Mouse (Mus musculus) left cerebral cortex, adult 9 months (tissue): ENCODE results near the gene Myzap.
"Not testable (repeated sequence)": the region's sequence is repeated elsewhere in the genome, so short reads cannot be mapped to it uniquely, and the experiment has no call there.

Experiments
- DNase-seq, 2 experiments: peaks; one replicate each; pipeline ENCODE4 v3.0.0; 2022; ENCODE audit warnings: low spot score in 2 of 2

Myzap gene

DNA sequence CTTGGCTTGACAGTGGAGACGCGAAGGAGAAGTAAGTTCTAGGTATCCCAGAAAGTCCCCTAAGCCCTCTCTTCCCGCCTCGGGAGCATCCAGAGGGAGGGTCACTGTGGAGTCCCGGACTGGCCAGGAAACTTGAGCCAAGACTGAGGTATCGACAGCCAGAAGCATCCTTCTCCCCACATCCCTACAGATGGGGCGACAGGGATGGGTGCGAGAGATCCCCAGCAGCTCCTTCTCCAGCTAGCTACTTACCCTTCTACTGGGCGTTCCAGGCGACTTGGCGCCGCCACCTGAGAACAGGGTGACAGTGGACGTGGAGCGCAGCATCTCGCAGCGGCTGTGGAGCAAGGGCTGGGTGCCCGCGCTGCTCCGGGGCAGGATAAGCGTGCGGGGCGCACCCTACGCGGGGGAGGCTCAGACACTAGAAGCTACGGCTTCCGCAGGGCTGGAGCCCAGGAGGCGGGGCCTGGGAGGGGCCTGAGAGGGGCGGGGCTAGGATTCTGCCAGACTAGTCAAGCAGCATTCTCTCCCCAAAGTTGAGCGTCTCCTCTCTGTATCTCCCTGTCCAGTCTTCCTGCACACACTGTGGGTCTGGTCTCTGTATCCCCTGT, at the start of gene Myzap:
Myzap (minus strand) TSS at position 423 of the 611 bp plus-strand sequence.
- DNase-seq = peak in 1 of 2 experiments; percentile 55

DNA sequence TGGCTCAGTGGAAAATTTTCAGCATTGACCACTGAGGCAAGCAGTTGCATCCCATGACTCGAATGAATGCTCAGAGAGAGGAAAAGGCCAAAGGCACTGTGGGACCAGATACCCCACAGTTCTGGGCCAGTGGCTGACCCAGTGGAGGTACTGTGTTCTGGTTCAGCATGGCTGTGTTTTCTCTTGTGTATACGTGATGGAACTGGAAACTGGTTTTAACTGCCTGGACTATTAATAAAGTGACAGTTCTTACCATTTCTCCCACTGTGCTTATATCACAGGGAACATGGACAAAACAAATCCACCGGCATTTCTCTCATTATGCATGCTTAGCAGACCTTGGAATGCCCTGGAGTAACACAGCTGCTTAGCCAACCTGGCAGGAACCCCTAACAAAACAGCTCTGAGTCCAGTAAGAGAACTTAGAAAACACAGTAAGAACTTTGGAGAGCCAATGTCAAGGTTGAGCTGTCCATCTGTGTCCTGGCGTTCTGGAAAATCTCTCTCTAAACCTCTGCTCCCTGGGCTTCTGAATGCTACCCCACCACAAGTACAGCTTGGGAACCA, 48.3 kb upstream of the Myzap start:
- no peak for DNase-seq

DNA sequence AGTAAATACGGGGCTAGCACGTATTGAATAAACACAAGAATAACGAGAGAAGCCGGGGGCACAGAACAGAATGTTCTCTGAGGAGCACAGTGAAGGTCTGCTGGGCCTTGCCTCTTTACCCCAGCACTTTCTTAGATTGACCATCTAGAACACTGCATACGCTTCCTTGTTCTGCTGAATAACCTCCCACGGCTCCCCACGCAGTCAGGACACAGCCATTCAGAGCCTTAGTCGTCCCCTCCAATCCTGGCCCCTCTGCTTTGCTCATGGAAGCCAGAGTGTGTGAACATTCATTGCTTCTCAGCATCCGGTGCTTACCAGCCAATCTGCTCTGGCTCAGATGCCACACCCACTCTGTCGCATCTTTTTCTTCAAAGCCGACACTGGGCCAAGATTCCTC, 46.0 kb upstream of the Myzap start:
- DNase-seq = no peak

DNA sequence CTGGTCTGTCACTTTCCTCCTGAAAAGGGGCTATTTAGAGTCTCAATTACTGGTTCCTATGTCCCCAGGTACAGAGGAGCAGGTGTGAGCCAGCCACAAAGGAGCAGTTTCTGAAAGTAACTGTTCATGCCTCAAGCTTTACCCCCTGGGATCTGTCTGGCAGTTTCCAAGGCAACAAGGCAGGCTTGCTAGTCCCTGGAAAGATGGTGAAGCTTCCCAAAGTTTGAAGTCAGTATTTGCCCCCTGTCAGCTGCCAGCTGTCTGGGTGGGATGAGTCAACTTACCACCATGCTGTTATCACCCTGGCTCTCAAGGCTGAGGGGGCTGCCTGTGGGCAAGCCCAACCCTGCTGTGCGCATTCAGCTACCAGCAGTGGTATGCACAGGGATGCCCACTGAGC, 44.7 kb upstream of the Myzap start:
- DNase-seq = no peak

DNA sequence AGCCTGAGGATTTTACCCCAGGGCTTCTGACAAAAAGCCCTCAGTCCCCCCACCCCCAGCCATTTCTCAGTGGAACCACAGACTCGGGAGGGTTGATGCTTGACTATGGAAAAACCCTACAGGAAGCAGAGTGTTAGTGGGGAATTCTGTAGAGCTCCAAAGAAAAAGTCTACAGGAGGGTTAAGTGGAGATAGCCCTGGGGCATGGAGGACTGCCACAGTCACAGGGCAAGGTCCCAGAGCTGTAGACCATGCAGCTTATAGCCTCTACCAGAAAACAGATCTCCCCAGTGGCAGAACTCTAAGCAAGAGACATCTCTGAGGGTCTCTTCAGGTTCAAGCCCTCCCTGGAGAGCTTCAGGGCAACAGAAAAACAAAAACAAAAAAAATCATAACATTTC, 43.5 kb upstream of the Myzap start:
- DNase-seq = no peak

DNA sequence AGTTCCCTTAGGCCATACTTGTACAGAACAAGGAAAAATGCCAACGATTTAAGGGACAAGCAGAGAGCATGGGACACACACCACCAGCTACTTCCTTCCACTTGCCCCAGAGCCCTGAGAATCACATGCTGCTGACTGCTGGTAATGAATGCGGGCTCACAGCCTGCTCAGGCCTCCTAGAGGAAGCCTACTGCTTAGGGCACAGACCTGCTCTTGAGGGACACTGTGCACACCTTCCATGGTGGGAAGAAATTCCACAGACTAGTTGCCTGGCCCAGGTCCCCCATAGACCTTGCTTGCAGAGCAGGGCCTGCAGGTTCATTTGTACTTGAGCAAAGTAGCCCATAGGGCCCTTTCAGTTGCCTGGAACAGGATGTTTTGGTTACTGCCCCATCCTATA, 42.8 kb upstream of the Myzap start:
- DNase-seq = no peak

DNA sequence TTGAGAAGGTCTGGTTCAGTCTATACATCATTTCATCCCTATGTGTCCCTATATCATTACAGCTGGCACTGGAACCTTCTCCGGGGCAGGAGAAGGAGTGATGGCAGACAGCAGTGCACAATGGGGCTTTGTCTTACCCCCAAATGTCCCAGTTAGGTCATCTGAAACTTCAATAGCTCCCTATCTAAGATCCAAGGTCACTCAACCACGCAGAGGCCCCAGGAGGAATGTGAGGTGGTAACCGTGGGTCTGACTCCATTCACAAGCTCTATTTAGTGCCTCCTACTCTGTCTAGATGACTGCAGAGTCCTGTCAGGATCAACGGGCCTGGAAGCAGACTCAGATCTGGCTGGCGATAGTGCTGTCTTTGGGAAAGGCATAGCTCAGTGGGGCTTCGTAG, 36.8 kb upstream of the Myzap start:
- DNase-seq = no peak

DNA sequence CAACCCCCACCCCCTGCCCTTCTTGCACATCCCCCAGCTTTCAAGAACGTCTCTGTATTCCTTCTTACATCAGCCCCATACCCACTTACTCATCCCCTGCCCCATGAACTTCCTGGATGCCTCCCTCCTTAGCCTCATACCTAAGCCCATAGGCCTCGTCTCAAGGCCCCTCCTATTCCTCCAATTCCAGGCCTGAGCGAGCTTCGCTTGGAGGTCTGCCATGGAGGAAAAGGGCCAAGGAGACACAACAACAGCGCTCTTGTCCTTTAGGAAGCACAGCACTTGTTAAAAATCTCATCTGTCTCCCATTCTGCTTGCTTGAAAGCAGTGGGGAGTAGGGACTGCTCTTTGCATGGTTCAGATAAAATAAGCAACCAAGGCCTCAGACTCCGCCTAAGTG, 36.1 kb upstream of the Myzap start:
- peak in 1 of 2 experiments; percentile 12 for DNase-seq

DNA sequence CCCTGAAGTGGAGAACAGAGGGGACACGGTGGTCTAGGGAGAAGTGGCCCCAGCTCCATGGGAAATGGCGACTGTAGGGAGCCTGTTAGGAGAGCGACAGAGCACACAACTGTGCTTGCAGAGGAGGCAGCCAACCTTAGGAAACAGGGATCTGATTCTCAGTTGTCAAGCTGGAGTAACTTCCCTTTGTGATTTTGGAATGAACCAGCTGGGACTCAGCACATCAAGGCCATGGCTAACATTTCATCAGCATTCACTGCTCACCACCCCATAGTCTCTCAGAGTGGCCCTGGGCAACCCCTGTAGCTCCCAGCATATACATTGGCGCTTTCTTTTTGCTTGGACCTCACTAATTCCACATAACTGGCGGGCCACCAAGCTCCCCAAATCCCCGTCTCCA, 33.8 kb upstream of the Myzap start:
- no peak for DNase-seq

DNA sequence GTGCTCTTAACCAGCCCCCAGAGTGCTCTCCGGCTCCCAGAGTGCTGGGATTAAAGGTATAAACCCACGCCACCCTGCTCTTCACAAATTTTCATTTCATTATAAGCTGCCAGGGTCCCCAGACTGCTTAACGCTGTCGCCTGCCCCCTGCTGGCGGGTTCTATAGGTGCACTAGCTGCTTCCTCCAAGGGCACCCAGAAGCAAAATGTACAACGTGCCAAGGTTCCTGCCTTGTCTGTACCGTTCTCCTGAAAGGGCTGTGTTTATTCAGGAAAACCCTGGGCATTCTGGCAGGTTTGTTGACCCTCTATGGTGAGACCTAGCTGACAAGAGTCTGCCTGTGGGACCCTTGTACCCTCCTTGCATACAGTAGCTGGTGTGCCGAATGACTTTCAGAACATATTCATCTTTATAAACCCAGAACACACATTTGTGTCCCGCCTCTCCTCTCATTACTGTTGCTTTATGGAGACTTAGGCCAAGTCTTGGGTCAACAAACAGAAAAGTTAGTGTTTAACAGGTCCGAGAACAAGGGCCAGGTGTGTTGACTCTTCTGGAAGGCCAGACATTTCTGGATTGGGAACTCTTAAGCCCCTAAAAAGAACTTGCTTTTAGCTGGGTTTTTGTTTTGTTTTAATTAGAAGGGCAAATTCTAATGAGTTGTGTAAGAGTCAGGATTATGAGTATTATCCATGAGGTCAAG, 32.8 kb upstream of the Myzap start:
- peak in 1 of 2 experiments; percentile 34 for DNase-seq

DNA sequence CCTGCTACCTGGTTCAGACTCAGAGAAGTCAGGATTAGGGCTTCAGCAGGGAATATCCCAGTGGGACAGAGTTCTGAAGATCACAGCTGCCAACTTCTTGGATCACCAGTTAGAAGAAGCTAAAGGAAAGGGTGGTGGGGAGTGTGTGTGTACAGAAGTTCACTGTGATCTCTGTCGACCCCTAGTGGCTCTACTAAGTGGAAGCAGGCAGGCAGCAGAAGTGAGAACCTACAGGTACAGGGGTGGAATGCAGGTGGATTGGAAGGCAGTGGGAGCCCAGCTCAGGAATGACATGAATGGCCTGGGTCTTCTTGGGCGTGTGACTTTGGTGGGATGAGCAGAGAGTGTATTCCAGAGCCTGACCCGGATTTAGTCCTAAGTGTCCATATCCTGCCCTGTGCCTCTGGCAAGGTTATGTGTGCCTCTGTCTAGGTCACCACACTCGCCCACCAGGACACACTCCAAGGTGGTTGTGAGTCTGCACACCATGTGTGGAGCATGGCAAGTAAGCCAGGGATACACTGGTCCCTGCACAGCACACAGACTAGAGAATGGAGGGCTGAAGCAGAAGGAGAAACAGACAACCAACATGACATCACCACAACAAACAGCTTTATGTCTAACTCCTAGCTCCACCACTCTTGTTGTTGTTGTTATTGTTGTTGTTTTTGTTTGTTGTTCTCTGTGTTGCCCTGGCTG, 31.9 kb upstream of the Myzap start:
- peak in 1 of 2 experiments; percentile 13 for DNase-seq

DNA sequence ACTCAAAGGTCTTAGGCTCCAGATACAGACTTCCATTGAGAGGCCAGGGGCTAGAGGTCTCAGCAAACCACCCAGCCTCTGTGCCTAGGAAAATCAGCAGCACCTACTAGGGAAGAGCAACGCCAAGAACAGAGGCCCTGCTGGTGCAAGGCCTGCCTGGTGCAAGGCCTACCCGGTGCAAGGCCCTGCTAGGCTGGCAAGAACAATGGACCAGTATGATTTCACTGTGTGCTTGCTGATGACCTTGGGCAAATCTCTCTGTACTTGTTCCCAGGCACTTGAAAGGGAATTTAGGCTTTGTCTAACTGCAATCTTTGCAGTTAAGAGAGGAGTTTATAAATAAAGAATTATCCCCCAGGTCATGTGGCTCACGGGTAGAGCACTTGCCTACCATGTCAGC, 30.4 kb upstream of the Myzap start:
- no peak for DNase-seq

DNA sequence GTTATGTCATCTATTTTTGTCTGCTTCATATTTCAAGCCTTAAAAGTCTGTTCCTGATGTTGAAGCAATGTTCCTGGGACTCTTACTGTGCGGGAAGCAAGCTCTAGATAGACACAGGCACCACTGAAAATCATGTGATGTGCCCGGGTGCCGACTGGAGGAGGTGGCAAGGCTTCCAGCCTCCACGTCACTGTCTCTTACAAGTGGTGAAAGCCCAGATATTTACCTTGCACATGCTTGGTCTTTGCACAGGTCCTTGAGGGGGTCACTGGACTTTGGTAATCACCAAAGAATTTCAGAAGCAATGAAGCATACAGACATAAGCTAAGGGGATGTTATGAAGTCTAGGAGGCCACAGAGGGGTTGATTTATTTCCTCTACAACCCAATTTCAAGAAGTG, 29.8 kb upstream of the Myzap start:
- DNase-seq = no peak

DNA sequence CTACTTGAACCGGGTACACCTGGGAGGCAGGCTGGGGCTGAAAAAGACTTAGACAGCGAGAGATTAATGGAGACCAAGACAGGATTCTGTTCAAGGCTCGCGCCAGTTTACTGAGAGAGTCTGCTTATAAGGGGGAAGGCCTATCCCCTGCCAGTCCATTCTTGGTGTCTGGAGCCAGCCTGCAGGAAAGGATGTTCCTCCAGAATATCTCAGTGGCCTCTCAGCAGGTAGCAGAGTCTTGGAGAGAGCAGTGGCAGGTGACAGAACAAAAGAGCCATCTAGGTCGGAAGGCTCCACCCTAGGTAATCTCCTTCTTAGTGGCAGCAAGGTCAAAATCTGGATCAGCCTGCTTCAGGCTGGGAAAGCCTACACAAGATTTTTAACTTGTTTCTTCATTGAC, 28.0 kb upstream of the Myzap start:
- not testable (repeated sequence) for DNase-seq

DNA sequence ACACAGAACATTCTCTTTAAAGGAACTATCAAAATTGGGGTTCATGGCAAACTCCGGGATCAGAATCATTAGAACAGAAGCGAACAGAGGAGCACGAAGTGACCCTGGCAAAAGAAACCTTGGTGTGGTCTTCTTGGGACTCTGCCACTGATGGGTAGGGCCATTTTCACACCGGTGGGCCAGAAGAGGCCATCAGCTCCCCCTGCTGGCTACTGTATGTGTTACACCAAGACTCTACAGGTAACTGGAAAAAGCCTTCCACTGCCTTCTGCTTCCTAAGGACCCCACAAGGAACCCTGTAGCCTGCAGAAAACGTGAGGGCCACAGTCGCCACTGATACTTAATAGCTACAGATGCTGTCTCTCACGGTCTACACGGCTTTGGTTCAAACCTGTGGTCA, 25.2 kb upstream of the Myzap start:
- DNase-seq = no peak

DNA sequence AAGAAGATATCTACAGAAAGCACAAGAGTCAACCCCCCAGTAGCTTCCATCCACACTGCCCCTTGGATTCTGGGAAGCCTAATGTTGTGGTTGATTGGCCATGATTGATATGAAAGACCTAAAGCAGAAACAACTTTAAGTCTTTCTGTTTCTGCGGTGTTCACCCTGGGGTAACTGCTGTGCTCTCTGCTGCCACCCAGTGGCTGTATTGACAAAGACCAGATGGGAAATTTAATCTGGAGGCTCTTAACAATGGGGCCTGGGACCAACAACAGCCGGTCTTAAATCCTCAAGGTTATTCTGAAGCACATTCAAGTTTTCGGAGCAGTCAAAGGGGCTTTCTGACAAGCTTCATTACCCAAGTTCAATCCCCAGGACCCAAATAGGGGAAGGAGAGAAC, 24.0 kb upstream of the Myzap start:
- DNase-seq = peak in 1 of 2 experiments; percentile 77

DNA sequence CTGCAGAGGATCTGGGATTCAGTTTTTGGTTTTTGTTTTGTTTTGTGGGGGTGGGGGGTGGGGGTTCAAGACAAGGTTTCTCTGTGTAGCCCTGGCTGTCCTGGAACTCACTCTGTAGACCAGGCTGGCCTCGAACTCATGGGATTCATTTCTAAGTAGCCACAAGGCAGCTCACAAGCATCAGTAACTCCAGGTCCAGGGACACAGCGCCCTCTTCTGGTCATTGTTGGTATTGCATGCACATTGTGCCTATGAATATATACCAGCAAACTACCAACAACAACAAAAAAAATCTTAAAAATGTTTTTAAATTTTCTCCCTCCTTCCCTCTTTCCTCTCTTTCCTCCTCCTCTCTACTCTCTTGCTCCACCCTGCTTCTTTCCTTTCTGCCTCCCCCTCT, 22.5 kb upstream of the Myzap start:
- DNase-seq = peak in 1 of 2 experiments; percentile 12

DNA sequence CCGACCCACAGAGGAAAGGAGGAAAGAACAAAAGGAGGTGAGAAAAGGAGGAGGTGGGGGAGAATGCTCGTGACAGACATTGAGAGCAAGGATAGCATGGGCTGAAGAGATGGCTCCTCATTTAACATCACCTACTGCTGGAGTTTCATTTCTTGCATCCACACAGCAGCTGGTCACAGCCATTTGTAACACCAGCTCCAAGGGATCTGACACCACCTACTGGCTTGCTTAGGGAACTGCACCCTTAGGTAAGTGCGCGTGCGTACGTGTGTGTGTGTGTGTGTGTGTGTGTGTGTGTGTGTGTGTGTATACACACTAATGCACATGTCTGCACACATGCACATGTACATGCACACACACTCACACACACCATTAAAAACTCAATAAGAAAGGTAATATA, 20.8 kb upstream of the Myzap start:
- no peak for DNase-seq

DNA sequence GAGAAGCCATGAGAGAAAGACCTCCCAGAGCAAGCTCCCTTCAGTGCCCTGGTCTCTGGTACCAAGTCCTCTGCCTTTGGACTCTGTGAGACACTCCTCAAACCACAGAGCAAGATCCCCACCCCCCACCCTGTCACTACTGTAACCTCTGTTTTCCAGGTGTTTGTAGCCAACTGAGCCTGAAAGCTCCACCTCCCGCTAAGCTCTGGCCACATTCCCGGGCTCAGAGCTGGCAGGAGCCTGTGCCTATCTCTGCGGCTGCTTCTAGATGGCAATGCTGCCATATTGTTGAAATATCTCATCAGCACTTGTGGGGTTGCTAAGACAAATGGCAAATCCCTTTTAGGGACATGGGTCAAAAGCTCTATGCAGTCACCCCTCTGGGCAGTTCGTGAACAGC, 19.7 kb upstream of the Myzap start:
- no peak for DNase-seq

DNA sequence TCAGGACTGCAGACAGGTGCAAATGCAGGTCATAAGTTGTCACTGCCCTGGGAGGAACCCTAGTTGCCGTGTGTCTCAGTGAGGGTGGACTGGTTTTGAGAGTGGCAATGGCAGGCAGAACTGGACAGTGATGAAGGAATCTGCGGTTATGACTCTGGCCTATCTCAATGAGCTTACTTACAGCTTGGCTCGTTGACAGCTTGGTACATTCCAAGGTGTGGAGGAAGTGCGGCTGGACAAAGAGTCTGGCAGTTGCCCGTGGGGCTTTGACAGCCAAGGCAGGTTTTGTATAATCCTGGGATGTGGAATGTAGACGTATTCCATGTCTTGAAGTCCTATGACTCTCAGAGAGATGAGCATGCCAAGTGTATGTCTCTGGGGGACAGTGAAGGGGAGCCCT, 16.9 kb upstream of the Myzap start:
- no peak for DNase-seq

DNA sequence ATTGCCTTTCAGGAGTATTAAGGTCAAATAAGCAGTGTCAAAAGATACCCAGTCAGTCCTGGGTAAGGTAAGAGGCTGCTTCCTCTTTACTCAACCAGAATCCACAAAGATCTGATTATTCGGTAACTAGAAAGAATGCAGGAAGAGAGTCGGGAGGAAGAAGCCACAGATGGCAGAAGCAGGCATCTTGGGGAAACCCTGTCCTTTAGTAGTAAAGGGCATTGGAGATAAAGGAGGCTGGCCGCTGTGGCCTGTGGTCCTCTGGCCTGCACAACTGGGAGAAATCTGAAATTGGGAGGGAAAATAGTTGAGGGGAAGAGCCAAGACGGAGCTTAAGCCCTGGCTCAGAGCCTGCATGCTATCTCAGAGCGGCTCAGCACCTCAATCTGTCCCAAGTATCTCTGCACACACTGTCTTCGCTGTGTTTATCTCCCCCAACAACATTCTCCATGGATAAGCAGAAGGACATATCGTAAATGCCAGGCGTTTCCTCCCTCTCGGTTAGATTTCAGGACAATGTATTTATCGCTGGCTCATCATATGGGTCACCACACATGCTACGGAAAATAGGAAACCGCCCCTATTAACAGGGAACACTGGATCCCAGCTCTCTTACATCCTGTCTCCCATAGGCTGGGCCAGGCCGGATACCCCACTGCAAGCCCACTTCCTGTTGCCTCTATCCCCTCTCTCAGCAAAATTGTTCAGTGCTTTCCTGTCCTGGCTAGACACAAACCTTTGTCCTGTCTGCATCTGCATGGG, 14.3 kb upstream of the Myzap start:
- DNase-seq = no peak
